Mouse (Mus musculus) CH12.LX (cell line): ENCODE results near the gene Rab3a. TPM values are rescaled to one million over a fixed set of nuclear protein-coding genes. Genes with fewer than 3 reads are reported as not detected.

Experiments used
- DNase-seq: peaks from one replicate; pipeline ENCODE4 v3.0.0-alpha.2; 2013; ENCODE audit errors: extremely low read depth
- H3K27ac ChIP-seq: 2 replicates; pipeline ENCODE4 v1.5.1; 2012; ENCODE audit warnings: low read depth, mild to moderate bottlenecking, control low read depth, moderate library complexity; ENCODE audit not compliant: insufficient read depth
- H3K27me3 ChIP-seq: replicated peaks from 2 replicates; pipeline ENCODE3; 2012; ENCODE audit warnings: inconsistent platforms
- H3K36me3 ChIP-seq, 2 experiments: replicated peaks in 1 of 2; 2 replicates each; pipeline versions ENCODE3 to v1.6.1; 2012; ENCODE audit warnings: inconsistent platforms in 1 of 2, low read length in 1 of 2, mild to moderate bottlenecking in 1 of 2, mixed read lengths in 1 of 2, moderate library complexity in 1 of 2; ENCODE audit not compliant: control insufficient read depth in 1 of 2, insufficient read depth in 1 of 2
- H3K4me1 ChIP-seq, 2 experiments: 2 replicates each; pipeline ENCODE4 v1.6.1; 2012; ENCODE audit warnings: inconsistent platforms in 1 of 2, moderate library complexity in 1 of 2; ENCODE audit not compliant: insufficient read depth in 2 of 2, control insufficient read depth in 1 of 2
- H3K4me2 ChIP-seq: 2 replicates; pipeline ENCODE4 v1.6.1; 2012; ENCODE audit warnings: low read depth, mild to moderate bottlenecking, control low read depth; ENCODE audit not compliant: poor library complexity, insufficient read depth, severe bottlenecking
- H3K4me3 ChIP-seq, 3 experiments: fragments of 150-350 bp in 1 of 3; sonication (generic) in 1 of 3; replicated peaks in 1 of 3; 2 replicates each; pipeline versions ENCODE3 to v1.5.1; 2011 to 2012; ENCODE audit warnings: low read depth in 2 of 3, low read length in 2 of 3, mild to moderate bottlenecking in 2 of 3, moderate library complexity in 2 of 3, control low read depth in 1 of 3, improper control_type of control experiment in 1 of 3, inconsistent platforms in 1 of 3, mixed read lengths in 1 of 3; ENCODE audit not compliant: poor library complexity in 1 of 3
- H3K79me2 ChIP-seq: replicated peaks from 2 replicates; pipeline ENCODE4 v1.6.1; 2012; ENCODE audit warnings: mild to moderate bottlenecking, moderate library complexity; ENCODE audit not compliant: control insufficient read depth, poor library complexity, insufficient read depth, severe bottlenecking; ENCODE audit errors: extremely low read depth
- H3K9ac ChIP-seq: 2 replicates; pipeline ENCODE4 v1.6.1; 2012; ENCODE audit warnings: low read depth, mild to moderate bottlenecking, control low read depth, moderate library complexity; ENCODE audit not compliant: insufficient read depth
- H3K9me3 ChIP-seq: replicated peaks from 2 replicates; pipeline ENCODE3; 2012; ENCODE audit warnings: low read length, inconsistent platforms, mixed read lengths
- BHLHE40 ChIP-seq: IDR thresholded peaks from 2 replicates; pipeline ENCODE4 v1.6.1; 2011; ENCODE audit warnings: mild to moderate bottlenecking, low read depth, low read length, improper control_type of control experiment
- CHD1 ChIP-seq: IDR thresholded peaks from 2 replicates; pipeline ENCODE4 v1.6.1; 2012; ENCODE audit warnings: low read depth, low read length, improper control_type of control experiment, inconsistent platforms
- CTCF ChIP-seq, 2 experiments: IDR thresholded peaks in 1 of 2; conservative IDR thresholded peaks in 1 of 2; 2 replicates each; pipeline ENCODE4 v1.5.1; 2011 to 2012; ENCODE audit warnings: low read depth in 2 of 2, low read length in 2 of 2, improper control_type of control experiment in 1 of 2, inconsistent platforms in 1 of 2, mild to moderate bottlenecking in 1 of 2, moderate library complexity in 1 of 2
- E2F4 ChIP-seq: IDR thresholded peaks from 2 replicates; pipeline ENCODE4 v1.6.1; 2011; ENCODE audit warnings: low read depth, low read length, improper control_type of control experiment; ENCODE audit not compliant: insufficient replicate concordance
- ELF1 ChIP-seq: IDR thresholded peaks from 2 replicates; pipeline ENCODE4 v1.6.1; 2014; ENCODE audit warnings: low read depth, mild to moderate bottlenecking, inconsistent platforms, low read length, improper control_type of control experiment
- EP300 ChIP-seq: IDR thresholded peaks from 2 replicates; pipeline ENCODE4 v1.6.1; 2011; ENCODE audit warnings: low read length, improper control_type of control experiment
- ETS1 ChIP-seq: conservative IDR thresholded peaks from 2 replicates; pipeline ENCODE4 v1.6.1; 2012; ENCODE audit warnings: low read depth, mild to moderate bottlenecking, inconsistent platforms, low read length, improper control_type of control experiment, moderate library complexity
- GABPA ChIP-seq: IDR thresholded peaks from 2 replicates; pipeline ENCODE4 v1.6.1; 2012; ENCODE audit warnings: low read depth, low read length, improper control_type of control experiment, inconsistent platforms; ENCODE audit not compliant: insufficient replicate concordance
- HCFC1 ChIP-seq: IDR thresholded peaks from 2 replicates; pipeline ENCODE4 v1.6.1; 2012; ENCODE audit warnings: low read depth, mild to moderate bottlenecking, inconsistent platforms, low read length, improper control_type of control experiment
- IRF4 ChIP-seq: IDR thresholded peaks from 2 replicates; pipeline ENCODE4 v1.6.1; 2014; ENCODE audit warnings: low read depth, mild to moderate bottlenecking, inconsistent platforms, low read length, improper control_type of control experiment
- JUND ChIP-seq: conservative IDR thresholded peaks from 2 replicates; pipeline ENCODE4 v1.6.1; 2011; ENCODE audit warnings: low read depth, low read length, improper control_type of control experiment
- KAT2A ChIP-seq: IDR thresholded peaks from 2 replicates; pipeline ENCODE4 v1.6.1; 2012; ENCODE audit warnings: low read length, improper control_type of control experiment, inconsistent platforms; ENCODE audit not compliant: insufficient replicate concordance
- MAFK ChIP-seq: IDR thresholded peaks from 2 replicates; pipeline ENCODE4 v1.6.1; 2011; ENCODE audit warnings: low read length, improper control_type of control experiment; ENCODE audit not compliant: insufficient replicate concordance
- MAX ChIP-seq: IDR thresholded peaks from 2 replicates; pipeline ENCODE4 v1.6.1; 2011; ENCODE audit warnings: low read length, improper control_type of control experiment
- MAZ ChIP-seq: IDR thresholded peaks from 2 replicates; pipeline ENCODE4 v1.6.1; 2012; ENCODE audit warnings: low read depth, mild to moderate bottlenecking, inconsistent platforms, low read length, improper control_type of control experiment, moderate library complexity
- MEF2A ChIP-seq: IDR thresholded peaks from 2 replicates; pipeline ENCODE4 v1.6.1; 2014; ENCODE audit warnings: low read depth, mild to moderate bottlenecking, inconsistent platforms, low read length, improper control_type of control experiment, borderline replicate concordance
- MYC ChIP-seq: IDR thresholded peaks from 2 replicates; pipeline ENCODE4 v1.6.1; 2011; ENCODE audit warnings: low read depth, mild to moderate bottlenecking, improper control_type of control experiment, low read length
- NELFE ChIP-seq: IDR thresholded peaks from 2 replicates; pipeline ENCODE4 v1.6.1; 2011; ENCODE audit warnings: low read depth, low read length, improper control_type of control experiment
- NRF1 ChIP-seq: IDR thresholded peaks from 2 replicates; pipeline ENCODE4 v1.6.1; 2014; ENCODE audit warnings: low read depth, mild to moderate bottlenecking, inconsistent platforms, low read length, improper control_type of control experiment, moderate library complexity
- POLR2A ChIP-seq: IDR thresholded peaks from 2 replicates; pipeline ENCODE4 v1.6.1; 2011; ENCODE audit warnings: low read depth, mild to moderate bottlenecking, improper control_type of control experiment, low read length
- POLR2AphosphoS2 ChIP-seq: IDR thresholded peaks from 2 replicates; pipeline ENCODE4 v1.6.1; 2011; ENCODE audit warnings: low read depth, low read length, improper control_type of control experiment
- RAD21 ChIP-seq: IDR thresholded peaks from 2 replicates; pipeline ENCODE4 v1.6.1; 2011; ENCODE audit warnings: low read depth, mild to moderate bottlenecking, low read length, improper control_type of control experiment, moderate library complexity
- RCOR1 ChIP-seq: conservative IDR thresholded peaks from 2 replicates; pipeline ENCODE4 v1.6.1; 2012; ENCODE audit warnings: low read depth, mild to moderate bottlenecking, inconsistent platforms, low read length, improper control_type of control experiment
- SIN3A ChIP-seq: IDR thresholded peaks from 2 replicates; pipeline ENCODE4 v1.6.1; 2012; ENCODE audit warnings: low read length, improper control_type of control experiment, inconsistent platforms
- TCF12 ChIP-seq: IDR thresholded peaks from 2 replicates; pipeline ENCODE4 v1.6.1; 2014; ENCODE audit warnings: low read depth, mild to moderate bottlenecking, inconsistent platforms, low read length, improper control_type of control experiment
- USF1 ChIP-seq: IDR thresholded peaks from 2 replicates; pipeline ENCODE4 v1.6.1; 2014; ENCODE audit warnings: low read depth, mild to moderate bottlenecking, inconsistent platforms, low read length, improper control_type of control experiment
- USF2 ChIP-seq: conservative IDR thresholded peaks from 2 replicates; pipeline ENCODE4 v1.6.1; 2011; ENCODE audit warnings: low read depth, low read length, improper control_type of control experiment
- ZC3H11A ChIP-seq: IDR thresholded peaks from 2 replicates; pipeline ENCODE4 v1.6.1; 2012; ENCODE audit warnings: low read depth, mild to moderate bottlenecking, inconsistent platforms, low read length, improper control_type of control experiment
- ZMIZ1 ChIP-seq: IDR thresholded peaks from 2 replicates; pipeline ENCODE4 v1.6.1; 2012; ENCODE audit warnings: low read depth, mild to moderate bottlenecking, inconsistent platforms, low read length, improper control_type of control experiment
- dilution Hi-C: fragments of 300-500 bp; cut with MboI; formaldehyde crosslinking; loops from 2 replicates; pipeline ENCODE4 v1.14.3; 2020; ENCODE audit warnings: low sequenced_read_pairs; ENCODE audit not compliant: extremely low pct_unique_long_range_greater_than_20kb, extremely low pct_ligation_motif_present
- in situ Hi-C: fragments of 300-500 bp; cut with MboI; formaldehyde crosslinking; loops from 3 replicates; pipeline ENCODE4 v1.14.3; 2019; ENCODE audit warnings: low sequenced_read_pairs, low pct_ligation_motif_present, low pct_unique_long_range_greater_than_20kb, mixed read lengths
- polyA plus RNA-seq: library from polyadenylated mRNA; unstranded; fragments of >175 nt; gene quantifications from 2 replicates; pipeline ENCODE4 v1.2.1, GENCODE M21; 2012; ENCODE audit warnings: low read depth; ENCODE audit not compliant: insufficient read length
- total RNA-seq, 2 experiments: library from RNA; depleted of rRNA; stranded (reverse); fragments of 300-350 nt in 1 of 2; fragments of >200 nt in 1 of 2; gene quantifications; 2 replicates each; pipeline ENCODE4 v1.2.3; 2012 to 2014

Rab3a gene
- total and polyA plus RNA-seq, 3 experiments: 0.87 to 1.9 (median 0.99) TPM

DNA sequence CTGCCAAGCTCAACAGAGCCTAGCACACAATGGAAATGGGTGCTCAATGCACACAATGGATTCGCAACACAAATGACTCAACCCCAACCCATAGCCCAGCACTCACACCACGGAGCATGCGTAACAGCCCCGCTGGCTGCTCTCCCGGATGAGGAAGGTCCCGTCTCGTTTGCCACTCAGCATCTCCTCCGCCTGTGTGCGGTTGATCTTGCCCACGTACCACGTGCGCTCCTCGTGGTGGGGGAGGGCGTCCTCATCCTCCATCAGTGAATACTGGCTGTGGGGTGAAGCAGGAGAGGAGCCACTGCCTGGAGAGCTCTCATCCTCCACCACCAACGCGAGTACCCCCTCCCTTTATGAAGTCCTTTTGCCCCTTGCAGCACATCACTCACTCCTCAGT, 14.5 kb downstream of the Rab3a start:
- H3K27ac ChIP-seq: peak overlapping the region; percentile 80

DNA sequence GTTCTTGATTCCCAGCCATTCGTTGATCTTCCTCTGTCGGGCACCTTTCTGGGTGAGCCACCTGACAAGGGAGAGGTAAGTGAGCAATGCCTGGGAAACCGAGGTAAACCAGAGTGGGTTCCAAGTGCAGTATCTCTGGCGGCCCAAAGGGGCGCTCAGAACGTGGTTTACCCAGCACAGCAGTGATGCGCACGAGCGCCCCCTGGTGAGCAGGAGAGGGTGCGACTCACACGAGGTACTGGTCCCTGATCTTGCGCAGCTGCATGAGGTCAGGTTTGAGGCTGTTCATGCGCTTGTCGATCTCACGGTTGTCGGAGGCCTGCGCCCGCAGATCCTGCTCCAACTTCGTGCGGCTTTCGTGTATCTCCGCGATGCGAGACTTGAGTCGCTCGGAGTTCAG, 14.9 kb downstream of the Rab3a start:
- H3K9ac ChIP-seq: no peak overlapping the region
- H3K79me2 ChIP-seq: no peaks in the 10 kb centered on the region
- dilution Hi-C loops: no loop called here
- in situ Hi-C loops: loop anchor here (5.0 kb wide), 1 partner anchor 33 kb away; no protein-coding TSS in a partner anchor
- H3K4me1 ChIP-seq: peaks cover 52 to 77% of the 10 kb centered on the region in 2 experiments
- no peaks in the 10 kb centered on the region for H3K9me3 ChIP-seq
- peaks cover 37 to 59% of the 10 kb centered on the region in 2 experiments for H3K36me3 ChIP-seq
- peak; percentile 98 for DNase-seq
- H3K27ac ChIP-seq: peak overlapping the region; percentile 80
- H3K4me2 ChIP-seq: no peak overlapping the region; the same call in 1 of the 2 replicates
- no peaks in the 10 kb centered on the region for H3K27me3 ChIP-seq
- H3K4me3 ChIP-seq: peak overlapping the region in 2 of 3 experiments; percentile 41 to 48
- TF ChIP-seq KAT2A (no peak), ZC3H11A (no peak), MYC (peak; percentile 98), USF2 (no peak), MAFK (no peak), E2F4 (no peak), RAD21 (peak; percentile 67), ELF1 (peak; percentile 52; the same call in 1 of the 2 replicates), NRF1 (peak; percentile 82), SIN3A (peak; percentile 50; the same call in 1 of the 2 replicates), MEF2A (peak; percentile 52; the same call in 1 of the 2 replicates), POLR2A (no peak), USF1 (no peak), POLR2AphosphoS2 (no peak), JUND (peak; percentile 67), EP300 (no peak), HCFC1 (peak; percentile 45; the same call in 1 of the 2 replicates), ZMIZ1 (no peak), RCOR1 (0 out of 2 replicates have a peak, but pooled peaks have one; percentile 29), MAX (peak; percentile 94), CTCF (conservative IDR thresholded peaks at IDR 0.05 in 1 of 2, IDR thresholded peaks at IDR 0.05 in 1 of 2; ENCODE audit: low read depth in 2 of 2, low read length in 2 of 2) (peak; percentile 95 to 100), NELFE (peak; percentile 87; the same call in 1 of the 2 replicates), IRF4 (peak; percentile 72), BHLHE40 (no peak), MAZ (0 out of 2 replicates have a peak, but pooled peaks have one; percentile 16), ETS1 (peak; percentile 39; the same call in 1 of the 2 replicates), TCF12 (peak; percentile 72), GABPA (no peak), CHD1 (no peak)

More for the DNA sequence above, 14.5 kb downstream of the Rab3a start:
- Histone ChIP-seq H3K9ac (no peak overlapping the region), H3K79me2 (no peaks in the 10 kb centered on the region), H3K4me3 (peak overlapping the region in 2 of 3 experiments; percentile 41 to 48), H3K4me2 (peak overlapping the region; percentile 24; the same call in 1 of the 2 replicates), H3K4me1 (peaks cover 48 to 77% of the 10 kb centered on the region in 2 experiments), H3K27me3 (no peaks in the 10 kb centered on the region), H3K36me3 (peaks cover 39 to 59% of the 10 kb centered on the region in 2 experiments), H3K9me3 (no peaks in the 10 kb centered on the region)
- dilution Hi-C loops: no loop called here
- TF ChIP-seq USF2 (no peak), USF1 (peak; percentile 33; the same call in 1 of the 2 replicates), NRF1 (peak; percentile 86), BHLHE40 (peak; percentile 65), ELF1 (peak; percentile 32; the same call in 1 of the 2 replicates), ZMIZ1 (peak; percentile 30; the same call in 1 of the 2 replicates), KAT2A (no peak)
- in situ Hi-C loops: loop anchor here (5.0 kb wide), 1 partner anchor 33 kb away; no protein-coding TSS in a partner anchor
- DNase-seq: peak; percentile 86
